ENCODE assay signal across 12 mouse cellular contexts in genomic region chr12:34248193-34249121, GRCm38 (mm10).
DNase-seq lines count a peak whose midpoint lies in the region; ATAC-seq and TF ChIP-seq lines count a peak whose summit lies in the region.
"Had no signal": no experiment of that assay in that cellular context is flagged by ENCODE, and none has a peak within 500 bp of the region (broad histone marks: within the 10 kb centered on the region; RNA-seq: fewer than 3 reads in every experiment).

No protein-coding gene starts in this region.

- TF ChIP-seq CTCF in midbrain, postnatal 0 days (IDR thresholded peaks at IDR 0.05) = no peak

- no peaks in the 10 kb centered on the region for H3K36me3 ChIP-seq in embryonic facial prominence, embryonic 15.5 days
- H3K36me3 ChIP-seq in midbrain, postnatal 0 days (ENCODE audit: insufficient read depth, low read length) = no peaks in the 10 kb centered on the region
- H3K36me3 ChIP-seq: liver, embryonic 15.5 days had no signal

- DNase-seq in 416B (ENCODE audit: low read depth) = peak; percentile 78
- DNase-seq in naive thymus-derived CD4-positive, alpha-beta T cell, adult 2 months (ENCODE audit: low read depth) = peak; percentile 47
- no peak for DNase-seq in left cerebral cortex, postnatal 10 days (ENCODE audit: extremely low spot score in 1 of 2, low spot score in 2 of 2)
- no peak for DNase-seq in cerebellum, postnatal 10 days
- DNase-seq in midbrain, postnatal 0 days (ENCODE audit: low spot score) = no peak
- DNase-seq: adrenal gland, adult 2 months; cerebellum, adult 11 months; heart, postnatal 14 days; kidney, adult 8-10 months had no signal

- peaks cover 11% of the 10 kb centered on the region; the same call in 1 of the 2 replicates for H3K4me1 ChIP-seq in embryonic facial prominence, embryonic 15.5 days
- H3K4me1 ChIP-seq in midbrain, postnatal 0 days (ENCODE audit: insufficient read depth, low read length) = no peaks in the 10 kb centered on the region
- H3K4me1 ChIP-seq: liver, embryonic 15.5 days had no signal

- no peak overlapping the region for H3K4me3 ChIP-seq in embryonic facial prominence, embryonic 15.5 days (replicated peaks)
- H3K4me3 ChIP-seq in midbrain, postnatal 0 days (ENCODE audit: low read depth, low read length) = no peak overlapping the region
- H3K4me3 ChIP-seq: liver, embryonic 15.5 days had no signal

- H3K9me3 ChIP-seq in embryonic facial prominence, embryonic 15.5 days (replicated peaks) = no peaks in the 10 kb centered on the region
- H3K9me3 ChIP-seq in midbrain, postnatal 0 days (ENCODE audit: low read length) = no peaks in the 10 kb centered on the region
- H3K9me3 ChIP-seq: liver, embryonic 15.5 days had no signal

- 56% methylated on average over 18 of the region's 18 CpGs for WGBS in embryonic facial prominence, embryonic 15.5 days
- WGBS in midbrain, postnatal 0 days = 88% methylated on average over 18 of the region's 18 CpGs

- intact Hi-C loops in left cerebral cortex, postnatal 10 days (cut with DNase I) = no loop called here

- H3K9ac ChIP-seq in embryonic facial prominence, embryonic 15.5 days = no peak overlapping the region
- no peak overlapping the region for H3K9ac ChIP-seq in midbrain, postnatal 0 days (replicated peaks; ENCODE audit: low read length, poor library complexity, severe bottlenecking)
- H3K9ac ChIP-seq: liver, embryonic 15.5 days had no signal

- H3K27me3 ChIP-seq in embryonic facial prominence, embryonic 15.5 days = no peaks in the 10 kb centered on the region
- H3K27me3 ChIP-seq in midbrain, postnatal 0 days (ENCODE audit: insufficient read depth, low read length) = no peaks in the 10 kb centered on the region
- H3K27me3 ChIP-seq: liver, embryonic 15.5 days had no signal

- peak overlapping the region; percentile 48; the same call in 1 of the 2 replicates for H3K27ac ChIP-seq in embryonic facial prominence, embryonic 15.5 days (replicated peaks)
- no peak overlapping the region for H3K27ac ChIP-seq in midbrain, postnatal 0 days (ENCODE audit: low read depth, low read length)
- H3K27ac ChIP-seq: liver, embryonic 15.5 days had no signal

- H3K4me2 ChIP-seq in embryonic facial prominence, embryonic 15.5 days (replicated peaks) = peak overlapping the region; percentile 12; the same call in 1 of the 2 replicates
- no peak overlapping the region for H3K4me2 ChIP-seq in midbrain, postnatal 0 days (ENCODE audit: low read depth, low read length, poor library complexity, severe bottlenecking)
- H3K4me2 ChIP-seq: liver, embryonic 15.5 days had no signal

- ATAC-seq in CD4-positive, CD25-positive, alpha-beta regulatory T cell, adult 4 months = peak; percentile 66
- ATAC-seq in embryonic facial prominence, embryonic 15.5 days (ENCODE audit: insufficient number of reproducible peaks, low FRiP score, low TSS enrichment, low read depth) = peak; percentile 34; the same call in 1 of the 2 replicates
- no peak for ATAC-seq in midbrain, postnatal 0 days (ENCODE audit: low FRiP score)

Comparison
In these comparisons a context has a peak if more than half of its experiments do, and no peak if none do; other contexts are left out.
1. DNase-seq: peak in 416B (single experiment) and naive thymus-derived CD4-positive, alpha-beta T cell, adult 2 months (single experiment); none in left cerebral cortex, postnatal 10 days (0 of 2), cerebellum, postnatal 10 days (0 of 2) and midbrain, postnatal 0 days (single experiment).